Mouse (Mus musculus) liver, postnatal 0 days (tissue): ENCODE data around the gene Ptgfr.

Experiments used
- CTCF ChIP-seq: sonication (generic); IDR thresholded peaks from 2 replicates; pipeline ENCODE4 v1.5.1; 2016; ENCODE audit warnings: antibody characterized with exemption, low read depth
- EP300 ChIP-seq: IDR thresholded peaks from 2 replicates; pipeline ENCODE4 v1.6.1; 2016; ENCODE audit warnings: antibody characterized with exemption, low read depth, mild to moderate bottlenecking

GRCm38 (mm10) chr3:151883881-151884280, 46.5 kb upstream of the Ptgfr start:
- TF ChIP-seq CTCF (no peak), EP300 (no peak)
